Mouse (Mus musculus): ENCODE measurements around the gene Aifm2.

Aifm2 gene

DNA sequence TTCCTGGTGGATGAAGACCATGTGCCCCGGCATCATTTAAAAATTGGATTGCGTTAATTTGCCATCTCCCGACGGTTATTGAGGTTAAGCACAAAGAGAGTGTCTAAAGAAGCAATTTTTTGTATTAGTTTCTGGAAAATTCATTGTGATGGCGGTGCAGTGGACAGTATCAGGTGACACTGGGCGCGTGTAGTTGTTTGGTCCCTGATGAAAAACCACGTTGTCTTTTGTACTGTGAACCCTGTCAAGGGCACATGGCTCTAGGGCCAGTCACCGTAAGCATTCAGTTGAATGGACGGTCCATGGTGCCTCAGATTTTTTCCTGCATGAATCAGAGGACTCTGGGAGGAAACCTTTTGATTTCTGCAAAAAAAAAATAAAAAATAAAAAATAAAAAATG, 69.4 kb downstream of the Aifm2 start:
- CTCF ChIA-PET: interaction anchor here in 3 of 4 experiments (0.6 to 2.2 kb wide), 4 partner anchors 24 to 625 kb away, joined by 3 to 6 read pairs (median 4); no protein-coding TSS in a partner anchor
- POLR2A ChIA-PET: interaction anchor here (0.6 to 2.2 kb wide), 16 partner anchors 9 to 614 kb away, joined by 3 to 9 read pairs (median 4); no protein-coding TSS in a partner anchor

DNA sequence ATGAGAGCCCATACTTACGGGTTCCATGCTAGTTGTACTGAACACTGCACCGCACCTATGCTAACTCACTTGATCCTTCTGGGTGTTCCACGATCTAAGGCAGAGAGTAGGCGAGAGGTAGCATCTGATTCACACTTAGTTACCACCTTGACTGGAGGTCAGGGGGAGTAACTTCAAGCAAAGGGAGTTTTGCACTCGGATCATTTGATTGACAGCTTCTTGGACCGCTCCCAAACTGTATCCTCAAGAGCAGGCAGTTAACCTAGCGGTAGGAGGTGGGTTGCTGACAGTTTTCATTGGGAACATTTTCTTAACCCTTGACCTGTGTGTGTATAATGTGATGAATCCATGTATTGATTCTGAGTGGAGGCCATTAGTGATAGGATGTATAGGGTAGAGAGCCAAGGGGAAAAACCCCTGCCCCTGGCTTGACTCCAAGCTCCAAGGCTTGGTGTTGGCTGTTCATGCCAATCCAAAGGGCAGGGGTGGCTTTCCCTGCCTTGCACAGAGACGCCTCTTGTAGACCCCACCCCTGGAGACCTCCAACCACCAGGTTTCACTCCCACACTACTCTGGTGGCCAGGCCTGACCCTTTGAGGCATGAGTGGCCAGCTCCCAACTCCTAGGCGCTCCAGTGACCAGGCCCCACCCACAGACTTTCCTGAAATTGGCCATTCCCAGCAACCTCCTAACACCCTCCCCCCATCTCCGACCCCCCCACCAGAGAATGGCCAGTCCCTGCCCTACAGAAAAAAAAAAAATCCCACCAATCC, 72.7 kb downstream of the Aifm2 start:
- ChIA-PET CTCF (interaction anchor here in 2 of 4 experiments (0.6 kb wide), 4 partner anchors 13 to 984 kb away, joined by 3 to 4 read pairs (median 3); no protein-coding TSS in a partner anchor), POLR2A (interaction anchor here in 3 of 4 experiments (0.5 to 1.6 kb wide), 16 partner anchors 8 to 1792 kb away, joined by 3 to 6 read pairs (median 4); no protein-coding TSS in a partner anchor)

DNA sequence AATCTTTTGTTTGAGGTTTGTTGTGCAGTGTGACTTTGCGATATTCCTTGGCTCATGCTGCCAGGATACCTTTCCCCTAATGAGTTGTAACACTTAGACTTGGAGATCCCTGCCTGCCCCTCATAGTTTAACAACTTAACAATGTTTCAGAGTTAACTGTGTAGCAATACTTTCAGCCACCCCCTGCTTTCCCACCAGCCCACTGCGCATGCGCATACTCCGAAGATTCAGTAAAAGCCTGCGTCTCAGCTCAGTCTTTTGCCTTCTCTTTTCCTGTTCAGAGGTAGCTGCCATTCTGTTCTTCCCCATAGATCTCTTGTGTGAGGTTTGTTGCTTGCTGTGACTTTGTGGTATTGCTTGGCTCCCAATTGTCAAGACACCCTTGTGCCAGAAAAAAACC, 73.4 kb downstream of the Aifm2 start:
- POLR2A ChIA-PET: interaction anchor here in 3 of 4 experiments (0.6 to 1.4 kb wide), 11 partner anchors 16 to 383 kb away, joined by 3 to 5 read pairs (median 3); partner anchors contain the start of gene Sar1a (in 1 of the 3)
- CTCF ChIA-PET: interaction anchor here in 2 of 4 experiments (0.6 kb wide), 4 partner anchors 14 to 985 kb away, joined by 3 to 4 read pairs (median 3); no protein-coding TSS in a partner anchor
